Mouse (Mus musculus) G1E (cell line): ENCODE data around the gene Glmn.
A peak's percentile ranks its signal among the peaks of the same experiment; 100 is the strongest.

Experiments used
- CTCF ChIP-seq: IDR thresholded peaks from 2 replicates; pipeline ENCODE4 v1.5.1; 2012; ENCODE audit warnings: low read depth, low read length, inconsistent platforms, mixed read lengths
- GATA1 ChIP-seq: IDR thresholded peaks from 2 replicates; pipeline ENCODE4 v1.6.1; 2012; ENCODE audit warnings: borderline replicate concordance, low read length, inconsistent platforms, mixed read lengths
- GATA2 ChIP-seq: IDR thresholded peaks from 2 replicates; pipeline ENCODE4 v1.6.1; 2012; ENCODE audit warnings: low read depth, low read length, inconsistent platforms, borderline replicate concordance
- TAL1 ChIP-seq: conservative IDR thresholded peaks from 2 replicates; pipeline ENCODE4 v1.6.1; 2012; ENCODE audit warnings: low read depth, low read length, inconsistent platforms, mixed read lengths

GRCm38 (mm10) chr5:107513583-107513982, 84.1 kb downstream of the Glmn start:
- TF ChIP-seq CTCF (peak; percentile 61), TAL1 (no peak), GATA1 (no peak), GATA2 (no peak)
